Mouse (Mus musculus) heart, adult 11 months (tissue): ENCODE measurements around the gene Gm1604a.
"Not testable (repeated sequence)": the region's sequence is repeated elsewhere in the genome, so short reads cannot be mapped to it uniquely, and the experiment has no call there.

Source experiments
- DNase-seq: peaks from one replicate; pipeline ENCODE4 v3.0.0; 2022

Gm1604a gene

DNA sequence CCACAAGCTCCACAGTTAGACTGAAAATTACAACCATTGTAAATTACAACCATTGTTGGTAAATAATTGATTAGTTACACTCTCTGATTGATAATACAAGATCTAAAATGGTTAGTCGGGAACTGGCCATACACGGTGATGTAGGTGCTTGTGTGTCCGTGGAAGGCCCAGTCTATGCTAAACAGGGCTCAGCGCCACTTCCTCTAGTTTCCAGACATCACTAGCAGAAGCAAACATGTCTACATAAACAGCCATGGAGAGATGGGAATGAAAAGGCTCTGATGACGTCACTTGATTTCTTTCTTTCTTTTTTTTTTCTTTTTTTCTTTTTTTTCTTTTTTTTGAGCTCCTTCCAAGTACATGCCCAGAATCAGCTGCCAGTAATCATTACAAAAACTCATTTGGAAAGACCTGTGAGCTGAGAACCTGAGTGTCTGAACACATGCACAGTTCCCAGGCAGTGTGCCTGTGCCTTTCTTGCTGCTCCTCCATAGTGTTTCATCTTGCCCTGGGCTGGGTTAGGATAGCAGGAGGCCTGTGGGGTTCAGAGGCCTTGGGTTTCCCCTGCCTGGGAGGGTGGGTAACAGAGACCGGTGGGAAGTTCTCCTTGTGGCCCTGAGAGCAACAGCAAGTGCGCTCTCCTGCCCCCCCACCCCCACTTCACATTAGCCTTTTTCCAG is 44.3 kb downstream of the Gm1604a start:
- DNase-seq, result not testable (repeated sequence)

DNA sequence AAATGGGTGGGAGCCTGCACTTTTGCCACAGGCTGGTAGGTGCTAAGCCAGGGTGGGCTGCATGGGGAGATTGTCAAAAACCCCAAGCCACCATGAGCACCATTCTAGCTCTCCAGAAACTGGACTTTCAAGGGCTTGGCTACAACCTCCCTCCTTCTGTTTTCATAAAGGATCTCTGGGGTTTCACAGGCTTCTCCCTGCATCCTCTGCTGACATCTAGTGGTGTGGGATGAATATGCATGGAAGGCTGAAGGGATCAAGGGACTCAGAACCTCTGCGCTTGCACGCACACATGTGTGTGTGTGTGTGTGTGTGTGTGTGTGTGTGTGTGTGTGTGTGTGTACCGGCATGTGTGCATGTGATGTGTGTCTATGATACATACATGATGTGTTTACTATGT is 49.1 kb downstream of the Gm1604a start:
- DNase-seq, result peak; percentile 86

DNA sequence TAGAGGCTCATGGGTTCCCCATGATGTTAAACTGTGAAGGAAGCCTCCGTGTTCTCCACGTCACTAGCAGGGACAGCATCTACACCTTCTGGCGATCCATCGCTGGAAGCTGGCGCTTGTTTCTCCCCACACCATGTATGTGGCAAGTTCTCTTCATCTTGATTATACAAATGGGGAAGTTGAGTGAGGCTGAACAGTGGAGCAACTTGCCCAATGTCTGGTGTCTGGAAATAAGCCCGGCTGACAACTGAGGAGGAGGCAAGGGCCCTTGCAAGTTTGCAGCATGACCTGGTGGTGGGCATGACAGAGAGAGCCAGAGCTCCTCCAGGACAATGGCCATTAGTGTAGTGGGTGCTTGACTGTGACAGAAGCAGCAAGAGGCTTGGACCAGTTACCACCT is 50.2 kb downstream of the Gm1604a start:
- DNase-seq, result peak; percentile 72

DNA sequence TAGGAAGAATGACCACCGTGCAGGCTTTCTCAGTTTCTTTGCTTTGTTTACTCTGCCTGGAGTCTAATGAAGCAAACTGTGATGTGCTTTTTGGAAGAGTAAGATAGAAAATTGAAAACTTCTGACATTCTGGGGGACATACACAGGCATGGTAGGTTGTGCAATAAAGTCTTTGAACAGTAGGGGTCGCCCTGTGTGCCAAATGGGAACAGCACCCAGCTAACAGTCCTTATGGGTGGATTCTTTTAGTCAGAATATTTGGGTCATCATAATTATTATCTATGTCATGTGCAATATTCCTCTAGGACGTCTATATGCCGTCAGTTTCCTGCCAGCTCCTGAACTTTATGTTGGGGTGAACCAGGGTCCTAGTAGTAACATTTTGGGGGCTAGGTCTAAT is 54.2 kb downstream of the Gm1604a start:
- peak; percentile 80 for DNase-seq

DNA sequence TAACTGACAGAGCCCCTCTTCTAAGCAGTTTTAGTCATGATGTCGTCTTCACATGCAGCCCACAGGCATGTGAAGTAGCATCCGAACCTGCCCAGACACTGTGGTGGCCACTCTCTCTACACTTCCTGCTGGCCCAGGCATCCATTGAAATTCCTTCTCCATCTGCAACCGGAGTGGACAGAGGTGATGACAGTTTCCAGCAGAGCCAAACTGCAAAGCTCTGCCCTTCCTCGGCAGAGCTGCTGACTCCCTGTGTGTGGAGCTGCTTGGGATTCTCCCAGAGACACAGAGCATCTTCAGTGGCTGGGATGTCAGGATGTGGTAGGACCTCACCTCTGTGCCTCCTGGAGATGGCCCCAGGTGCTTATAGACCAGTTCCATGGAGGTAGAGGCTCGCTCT is 59.2 kb downstream of the Gm1604a start:
- not testable (repeated sequence) for DNase-seq

DNA sequence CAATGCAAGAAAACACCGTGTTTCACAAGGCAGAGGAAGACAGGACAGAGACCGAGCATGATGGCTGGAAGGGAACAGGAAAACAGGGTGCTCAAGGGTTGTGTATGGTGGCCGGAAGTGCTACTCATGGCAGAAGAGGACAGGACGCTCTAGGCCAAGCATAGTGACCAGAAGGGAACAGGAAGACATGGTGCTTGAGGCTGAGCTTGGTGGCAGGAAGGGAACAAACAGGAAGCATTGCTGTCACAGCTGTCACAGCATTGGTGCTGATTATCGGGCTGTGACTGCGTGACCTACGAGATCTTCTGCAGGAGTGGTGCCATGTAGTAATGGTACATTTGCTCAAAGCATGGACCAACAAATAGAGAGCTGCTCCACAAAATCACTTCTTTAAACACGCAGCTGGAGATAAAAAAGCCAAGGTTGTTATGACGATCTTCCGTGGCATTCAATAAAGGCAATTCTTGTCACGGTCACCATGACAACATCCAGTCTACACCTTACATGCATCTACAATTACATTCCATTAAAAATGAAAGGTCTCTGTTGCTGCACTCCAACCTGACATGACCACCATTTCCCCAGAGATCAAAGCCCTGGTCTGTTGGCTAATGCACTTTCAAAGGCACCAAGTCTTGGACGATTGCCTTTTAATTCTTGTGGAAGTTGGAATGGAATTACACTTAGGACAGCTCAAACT is 60.3 kb downstream of the Gm1604a start:
- DNase-seq, result not testable (repeated sequence)

DNA sequence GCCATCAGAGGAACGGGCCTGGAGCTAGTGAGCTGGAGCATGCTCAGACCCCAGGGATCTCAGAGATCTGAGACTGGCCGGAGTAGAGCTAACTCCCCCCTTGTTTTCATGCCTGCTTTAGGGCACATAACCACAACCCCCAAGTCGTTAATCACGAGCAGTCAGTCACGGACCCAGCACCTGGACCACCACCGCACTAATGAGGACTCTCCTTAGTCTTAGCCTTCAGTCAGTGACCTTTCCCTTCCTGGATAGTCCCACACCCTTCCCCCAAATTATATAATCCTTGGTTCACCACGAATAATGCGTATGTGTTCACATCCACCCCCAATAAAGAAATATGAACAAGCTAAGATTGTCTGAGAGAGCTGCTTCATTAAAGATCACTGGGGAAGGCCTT is 61.5 kb downstream of the Gm1604a start:
- DNase-seq, result peak; percentile 78

DNA sequence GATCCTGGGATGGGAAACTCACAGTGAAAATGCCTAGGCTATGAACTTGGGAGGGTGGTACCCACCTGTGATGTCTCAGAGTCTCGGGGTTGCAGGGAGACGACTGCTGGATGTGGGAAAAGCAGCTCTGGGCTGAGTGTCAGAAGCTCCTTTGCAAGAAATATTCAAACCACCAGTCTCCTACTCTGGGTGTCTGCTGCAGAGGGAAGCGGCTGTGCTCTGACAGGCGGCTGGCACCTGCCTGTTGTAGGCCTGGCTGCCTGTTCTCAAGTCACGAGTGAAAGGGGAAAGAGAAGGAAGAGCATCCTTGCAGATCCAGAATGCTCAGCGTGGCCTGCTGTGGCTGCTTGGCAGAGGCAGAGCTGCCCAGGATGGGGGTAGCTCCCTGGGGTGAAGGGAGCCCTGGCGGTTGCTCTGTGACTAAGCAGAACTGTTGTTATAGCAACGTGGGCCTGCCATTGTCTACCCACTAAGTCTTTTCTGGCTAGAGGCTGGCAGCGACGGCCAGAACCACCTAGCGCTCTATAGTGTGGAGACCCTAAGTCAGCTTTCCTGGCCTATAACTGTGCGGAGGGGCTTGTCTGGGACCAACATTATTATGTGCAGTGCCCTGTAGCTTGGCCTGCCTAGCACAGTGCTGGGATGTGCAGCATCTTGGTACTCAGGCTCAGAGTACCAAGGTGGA is 72.6 kb downstream of the Gm1604a start:
- not testable (repeated sequence) for DNase-seq

DNA sequence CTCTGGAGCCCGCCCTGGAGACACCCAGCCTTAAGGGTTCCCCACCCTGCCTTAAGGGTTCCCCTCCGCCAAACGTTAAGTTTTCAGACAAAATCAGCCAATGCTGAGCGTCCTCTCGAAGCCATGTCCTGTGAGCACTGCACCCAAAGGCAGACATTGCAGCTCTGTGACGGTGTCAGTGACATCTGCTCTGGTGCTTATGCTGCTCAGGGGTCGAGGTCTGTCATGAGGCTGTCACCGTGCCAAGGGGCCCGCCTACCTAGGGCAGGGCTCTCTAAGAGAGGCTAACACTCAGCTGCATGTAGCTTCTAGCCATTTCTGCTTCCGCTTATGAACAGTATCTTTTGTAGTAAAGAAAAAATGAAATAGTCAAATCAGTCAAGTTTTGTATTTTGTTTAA is 73.7 kb downstream of the Gm1604a start:
- peak; percentile 79 for DNase-seq

DNA sequence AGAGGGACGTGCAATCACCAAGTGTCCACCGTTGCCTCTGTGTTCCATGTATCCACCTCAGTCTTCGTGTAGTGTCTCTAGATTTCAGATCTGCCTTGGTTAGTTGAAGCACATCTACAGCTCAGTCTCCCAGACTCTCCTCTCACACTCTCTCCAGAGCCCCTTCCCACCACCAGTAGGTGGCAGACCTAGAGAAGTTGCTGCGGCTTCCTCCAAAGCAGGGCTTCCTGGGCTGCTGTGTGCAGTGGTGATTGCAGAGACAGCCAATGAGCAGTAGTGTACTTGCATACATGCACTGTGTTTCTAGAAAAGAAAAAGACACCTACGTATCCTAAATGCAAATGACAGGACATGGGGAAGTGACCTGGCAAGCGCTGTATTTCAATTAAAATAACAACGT is 77.6 kb downstream of the Gm1604a start:
- DNase-seq, result not testable (repeated sequence)

DNA sequence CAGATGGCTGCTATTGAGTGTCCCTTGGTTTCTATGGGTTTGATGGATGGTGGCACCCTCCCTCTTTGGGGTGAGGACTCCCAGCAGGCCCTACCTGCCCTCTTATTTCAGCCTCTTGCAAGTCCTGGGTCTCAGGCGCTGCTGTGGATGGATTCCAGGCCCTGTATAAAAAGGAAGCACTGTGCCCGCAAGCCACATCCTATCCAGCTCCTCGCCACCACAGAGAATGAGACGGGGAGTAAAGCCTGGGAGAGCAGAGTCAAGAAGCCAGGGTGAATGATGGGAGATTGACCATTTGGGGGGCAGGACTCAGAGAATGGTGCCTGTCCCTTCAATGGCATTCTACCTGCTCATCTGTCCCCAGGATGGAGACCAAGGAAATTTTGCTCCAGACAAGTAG is 86.3 kb downstream of the Gm1604a start:
- not testable (repeated sequence) for DNase-seq

DNA sequence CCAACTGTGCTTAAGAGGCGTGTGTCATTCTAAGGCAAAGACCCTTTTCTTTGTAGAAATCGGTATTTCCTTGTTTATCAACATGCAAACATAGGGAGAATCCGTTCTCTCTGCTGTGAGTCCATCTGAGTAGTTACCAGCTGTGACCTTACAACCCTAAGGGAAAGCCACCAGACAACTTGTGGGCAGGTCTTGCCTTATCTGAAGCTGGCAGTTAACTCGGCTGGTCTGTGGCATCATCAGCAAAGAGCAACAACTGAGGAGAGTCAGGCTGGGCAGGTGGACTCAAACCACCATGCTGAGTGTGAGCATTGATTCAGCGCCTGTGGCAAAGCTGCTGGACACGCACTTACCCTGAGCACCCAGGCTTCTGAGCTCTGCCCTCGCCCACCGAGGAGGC is 90.9 kb downstream of the Gm1604a start:
- DNase-seq, result not testable (repeated sequence)

DNA sequence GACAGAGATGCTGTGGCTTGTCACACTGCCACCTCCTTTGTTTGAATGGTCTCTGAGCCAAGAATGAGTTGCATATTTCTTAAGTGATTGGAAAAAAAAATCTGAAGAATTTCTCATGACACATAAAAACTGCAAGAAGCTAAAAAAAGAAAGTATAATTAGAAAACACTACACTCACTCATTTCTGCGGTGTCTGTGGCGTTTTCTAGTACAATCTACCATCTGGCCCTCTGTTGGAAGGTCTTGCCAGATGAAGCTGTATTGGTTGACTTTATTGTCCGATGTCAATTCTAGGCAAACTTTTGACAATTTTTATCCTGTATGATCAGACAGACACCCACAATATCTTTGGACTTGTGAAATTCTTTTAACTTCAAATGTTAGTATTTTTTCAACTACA is 95.5 kb downstream of the Gm1604a start:
- not testable (repeated sequence) for DNase-seq

DNA sequence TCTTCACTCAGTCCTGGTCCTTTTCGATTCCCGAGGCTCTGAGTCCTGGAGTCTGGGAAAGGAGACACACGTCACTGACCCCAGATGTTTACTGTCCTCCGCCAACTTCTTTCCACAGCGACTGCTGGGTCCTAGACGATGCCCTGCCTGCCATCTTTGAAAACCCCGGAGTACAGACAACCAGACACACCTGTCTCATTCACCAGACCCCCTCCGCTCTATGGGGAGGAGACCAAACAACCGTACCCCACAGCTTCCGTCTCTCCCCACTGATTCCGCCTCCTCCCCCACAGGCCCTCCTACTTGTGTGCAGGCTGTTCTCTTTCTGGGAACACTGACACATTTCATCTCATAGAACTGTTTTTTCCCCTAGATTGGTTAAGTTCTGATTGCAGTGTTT is 97.2 kb downstream of the Gm1604a start:
- DNase-seq, result peak; percentile 85

DNA sequence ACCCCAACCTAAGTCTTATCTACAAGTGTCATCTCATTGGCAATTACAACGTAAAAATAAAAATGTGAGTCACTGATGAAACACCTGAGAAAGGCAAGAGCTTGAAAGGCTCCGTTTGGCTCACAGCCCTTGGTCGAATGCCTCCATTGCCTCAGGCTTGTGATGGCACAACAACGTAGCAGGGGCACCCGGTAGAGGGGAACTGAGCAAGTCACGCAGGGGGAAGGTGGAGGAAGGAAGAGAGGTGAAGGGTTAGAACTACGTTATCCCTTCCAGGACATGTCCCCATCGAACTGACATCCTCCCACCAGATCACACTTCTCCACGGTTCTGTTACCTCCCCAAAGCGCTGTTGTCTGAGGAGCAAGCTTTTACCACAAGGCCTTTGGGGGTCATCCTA is 101.1 kb downstream of the Gm1604a start:
- not testable (repeated sequence) for DNase-seq

DNA sequence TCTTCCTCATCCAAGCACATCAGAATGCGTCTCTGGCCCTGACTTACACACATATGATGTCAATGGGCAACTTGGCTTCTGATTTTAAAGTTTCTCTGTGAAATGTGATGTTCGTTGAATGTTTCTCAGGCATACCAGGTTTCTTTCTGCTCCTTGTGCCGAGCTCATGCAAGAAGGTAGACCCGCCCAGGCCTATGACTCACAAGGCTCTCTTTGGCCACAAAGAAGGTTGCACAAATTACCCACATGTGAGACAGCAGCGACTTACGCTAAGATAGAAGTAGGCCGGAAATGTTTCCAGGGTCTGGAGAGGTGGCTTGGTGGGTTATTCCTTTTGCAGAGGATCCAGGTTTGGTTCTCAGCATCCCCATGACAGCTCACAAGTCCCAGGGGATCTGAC is 108.6 kb downstream of the Gm1604a start:
- not testable (repeated sequence) for DNase-seq

DNA sequence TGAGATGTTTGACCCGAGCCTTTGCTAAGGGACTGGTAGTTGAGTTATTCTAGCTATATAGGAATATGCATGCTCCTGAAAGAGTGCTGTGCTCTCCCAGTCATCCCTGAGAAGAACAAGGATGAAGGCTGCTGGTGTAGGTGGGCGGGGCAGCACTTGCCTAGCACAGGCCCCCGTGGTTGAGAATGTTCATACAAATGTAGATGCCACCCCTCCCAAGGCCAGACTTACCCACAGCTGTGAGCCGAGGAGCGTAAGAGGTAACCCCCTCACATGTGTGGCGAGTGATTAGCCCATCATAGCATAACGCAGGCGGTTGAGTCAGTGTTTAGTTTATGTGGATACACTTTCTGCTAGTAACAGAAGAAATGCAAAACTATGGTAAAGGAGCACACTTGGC is 109.9 kb downstream of the Gm1604a start:
- DNase-seq, result peak; percentile 39
